Mouse (Mus musculus): ENCODE data around the gene Mllt1. TPM values are rescaled to one million over a fixed set of nuclear protein-coding genes. Genes with fewer than 3 reads are reported as not detected.

The Mllt1 gene
- polyA plus RNA-seq, 1 experiment from 2014 or later = 17.7 TPM

GRCm38 (mm10) chr17:56962642-56963405 lies 27.6 kb upstream of the Mllt1 start:
- no peaks in the 10 kb centered on the region for H3K36me3 ChIP-seq (ENCODE audit: insufficient read depth, low read length)
- no peak for TF ChIP-seq EP300 (IDR thresholded peaks at IDR 0.05)
- no peak for TF ChIP-seq CTCF (IDR thresholded peaks at IDR 0.05)
- H3K4me1 ChIP-seq (ENCODE audit: insufficient read depth, low read depth, low read length) = no peaks in the 10 kb centered on the region
- WGBS = 64% methylated on average over 5 of the region's 5 CpGs
- no peak overlapping the region for H3K9ac ChIP-seq (replicated peaks; ENCODE audit: low read depth)
- ATAC-seq (no peak), DNase-seq (ENCODE audit: low spot score) (no peak)
- no peaks in the 10 kb centered on the region for H3K27me3 ChIP-seq (replicated peaks; ENCODE audit: insufficient read depth, low read length)
- H3K4me3 ChIP-seq (ENCODE audit: low read depth, low read length) = no peak overlapping the region
- H3K9me3 ChIP-seq (ENCODE audit: low read length) = no peaks in the 10 kb centered on the region
- no peak overlapping the region for H3K27ac ChIP-seq (ENCODE audit: low read length)
- H3K4me2 ChIP-seq (replicated peaks; ENCODE audit: low read depth, low read length) = no peak overlapping the region

GRCm38 (mm10) chr17:56961880-56962279 lies 26.7 kb upstream of the Mllt1 start:
- WGBS = 88% methylated on average over 4 of the region's 4 CpGs
- no peak overlapping the region for H3K4me2 ChIP-seq (replicated peaks; ENCODE audit: low read depth, low read length)
- no peaks in the 10 kb centered on the region for H3K9me3 ChIP-seq (ENCODE audit: low read length)
- TF ChIP-seq CTCF (IDR thresholded peaks at IDR 0.05) (peak; percentile 28; the same call in 1 of the 2 replicates), EP300 (IDR thresholded peaks at IDR 0.05) (no peak)
- DNase-seq (ENCODE audit: low spot score) (no peak), ATAC-seq (no peak)
- H3K36me3 ChIP-seq (ENCODE audit: insufficient read depth, low read length) = no peaks in the 10 kb centered on the region
- H3K9ac ChIP-seq (replicated peaks; ENCODE audit: low read depth) = no peak overlapping the region
- H3K4me3 ChIP-seq (ENCODE audit: low read depth, low read length) = no peak overlapping the region
- H3K27me3 ChIP-seq (replicated peaks; ENCODE audit: insufficient read depth, low read length) = no peaks in the 10 kb centered on the region
- H3K4me1 ChIP-seq (ENCODE audit: insufficient read depth, low read depth, low read length) = no peaks in the 10 kb centered on the region
- no peak overlapping the region for H3K27ac ChIP-seq (ENCODE audit: low read length)

GRCm38 (mm10) chr17:56958667-56959066 lies 23.5 kb upstream of the Mllt1 start:
- H3K4me3 ChIP-seq (ENCODE audit: low read depth, low read length) = no peak overlapping the region
- DNase-seq (ENCODE audit: low spot score) (no peak), ATAC-seq (no peak)
- TF ChIP-seq CTCF (IDR thresholded peaks at IDR 0.05) (no peak), EP300 (IDR thresholded peaks at IDR 0.05) (no peak)
- no peak overlapping the region for H3K4me2 ChIP-seq (replicated peaks; ENCODE audit: low read depth, low read length)
- H3K4me1 ChIP-seq (ENCODE audit: insufficient read depth, low read depth, low read length) = no peaks in the 10 kb centered on the region
- no peaks in the 10 kb centered on the region for H3K9me3 ChIP-seq (ENCODE audit: low read length)
- no peaks in the 10 kb centered on the region for H3K27me3 ChIP-seq (replicated peaks; ENCODE audit: insufficient read depth, low read length)
- no peaks in the 10 kb centered on the region for H3K36me3 ChIP-seq (ENCODE audit: insufficient read depth, low read length)
- no peak overlapping the region for H3K9ac ChIP-seq (replicated peaks; ENCODE audit: low read depth)
- 73% methylated on average over 4 of the region's 4 CpGs for WGBS
- no peak overlapping the region for H3K27ac ChIP-seq (ENCODE audit: low read length)

- Histone ChIP-seq H3K4me3 (ENCODE audit: low read depth, low read length) (no peak overlapping the region), H3K9me3 (ENCODE audit: low read length) (no peaks in the 10 kb centered on the region), H3K27ac (ENCODE audit: low read length) (no peak overlapping the region), H3K4me1 (ENCODE audit: insufficient read depth, low read depth, low read length) (no peaks in the 10 kb centered on the region), H3K36me3 (ENCODE audit: insufficient read depth, low read length) (no peaks in the 10 kb centered on the region), H3K27me3 (replicated peaks; ENCODE audit: insufficient read depth, low read length) (no peaks in the 10 kb centered on the region), H3K9ac (replicated peaks; ENCODE audit: low read depth) (no peak overlapping the region), H3K4me2 (replicated peaks; ENCODE audit: low read depth, low read length) (no peak overlapping the region)
- DNase-seq (ENCODE audit: low spot score) (peak; percentile 66), ATAC-seq (peak; percentile 87)
- peak; percentile 35; the same call in 1 of the 2 replicates for TF ChIP-seq CTCF (IDR thresholded peaks at IDR 0.05)
- TF ChIP-seq EP300 (IDR thresholded peaks at IDR 0.05) = no peak
- WGBS = 19% methylated on average over 11 of the region's 11 CpGs
Observed at GRCm38 (mm10) chr17:56957763-56958429, 22.7 kb upstream of the Mllt1 start.

GRCm38 (mm10) chr17:56954871-56955270 lies 19.7 kb upstream of the Mllt1 start:
- ATAC-seq = no peak
- TF ChIP-seq EP300 (IDR thresholded peaks at IDR 0.05) = no peak
- no peak for TF ChIP-seq CTCF (IDR thresholded peaks at IDR 0.05)
- Histone ChIP-seq H3K9ac (replicated peaks; ENCODE audit: low read depth) (no peak overlapping the region), H3K27me3 (replicated peaks; ENCODE audit: insufficient read depth, low read length) (no peaks in the 10 kb centered on the region), H3K4me1 (ENCODE audit: insufficient read depth, low read depth, low read length) (no peaks in the 10 kb centered on the region), H3K4me2 (replicated peaks; ENCODE audit: low read depth, low read length) (no peak overlapping the region), H3K9me3 (ENCODE audit: low read length) (no peaks in the 10 kb centered on the region), H3K27ac (ENCODE audit: low read length) (no peak overlapping the region), H3K4me3 (ENCODE audit: low read depth, low read length) (no peak overlapping the region), H3K36me3 (ENCODE audit: insufficient read depth, low read length) (no peaks in the 10 kb centered on the region)
- DNase-seq (ENCODE audit: low spot score) = no peak
- 80% methylated on average over 7 of the region's 7 CpGs for WGBS

GRCm38 (mm10) chr17:56952639-56953038 lies 17.4 kb upstream of the Mllt1 start:
- DNase-seq (ENCODE audit: low spot score) (no peak), ATAC-seq (peak; percentile 30; the same call in 1 of the 2 replicates)
- H3K4me2 ChIP-seq (replicated peaks; ENCODE audit: low read depth, low read length) = no peak overlapping the region
- TF ChIP-seq CTCF (IDR thresholded peaks at IDR 0.05) (no peak), EP300 (IDR thresholded peaks at IDR 0.05) (no peak)
- H3K4me1 ChIP-seq (ENCODE audit: insufficient read depth, low read depth, low read length) = no peaks in the 10 kb centered on the region
- WGBS = 43% methylated on average over 1 of the region's 1 CpGs
- H3K36me3 ChIP-seq (ENCODE audit: insufficient read depth, low read length) = no peaks in the 10 kb centered on the region
- H3K9ac ChIP-seq (replicated peaks; ENCODE audit: low read depth) = no peak overlapping the region
- no peaks in the 10 kb centered on the region for H3K9me3 ChIP-seq (ENCODE audit: low read length)
- H3K27ac ChIP-seq (ENCODE audit: low read length) = no peak overlapping the region
- H3K27me3 ChIP-seq (replicated peaks; ENCODE audit: insufficient read depth, low read length) = no peaks in the 10 kb centered on the region
- no peak overlapping the region for H3K4me3 ChIP-seq (ENCODE audit: low read depth, low read length)

Measured in lung, postnatal 0 days (tissue).